Mouse (Mus musculus) G1E-ER4 (cell line): ENCODE measurements around the gene Itgb3. TPM values are rescaled to one million over a fixed set of nuclear protein-coding genes. Genes with fewer than 3 reads are reported as not detected.

Source experiments
- GATA1 ChIP-seq: IDR thresholded peaks from one replicate; pipeline ENCODE4 v1.8.0; 2012; ENCODE audit warnings: low read length, inconsistent platforms
- polyA plus RNA-seq: library from polyadenylated mRNA; stranded (reverse); fragments of >175 nt; gene quantifications from 2 replicates; pipeline ENCODE4 v1.2.3, GENCODE M21; 2012

Itgb3 gene
- polyA plus RNA-seq, 1 experiment = 0.39 TPM

DNA sequence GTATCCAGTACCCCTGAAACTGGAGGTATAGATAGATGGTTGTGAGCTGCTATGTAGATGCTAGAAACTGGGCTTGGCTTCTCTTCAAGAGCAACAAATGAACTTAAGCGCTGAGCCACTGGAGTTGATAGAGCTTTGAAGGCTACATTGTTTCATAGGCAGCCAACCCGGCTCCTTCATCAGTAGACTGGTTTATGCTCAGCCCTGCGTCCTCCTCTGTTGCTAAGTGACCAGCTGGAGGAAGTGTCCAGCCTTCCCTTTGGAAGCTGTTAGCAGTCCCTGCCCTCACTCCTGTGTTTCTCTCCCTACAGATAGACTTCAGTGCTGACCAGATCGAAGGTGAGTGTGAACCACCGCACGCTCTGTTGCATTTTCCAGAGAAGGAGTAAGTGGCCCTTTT lies 27.7 kb upstream of the Itgb3 start:
- no peak for TF ChIP-seq GATA1

DNA sequence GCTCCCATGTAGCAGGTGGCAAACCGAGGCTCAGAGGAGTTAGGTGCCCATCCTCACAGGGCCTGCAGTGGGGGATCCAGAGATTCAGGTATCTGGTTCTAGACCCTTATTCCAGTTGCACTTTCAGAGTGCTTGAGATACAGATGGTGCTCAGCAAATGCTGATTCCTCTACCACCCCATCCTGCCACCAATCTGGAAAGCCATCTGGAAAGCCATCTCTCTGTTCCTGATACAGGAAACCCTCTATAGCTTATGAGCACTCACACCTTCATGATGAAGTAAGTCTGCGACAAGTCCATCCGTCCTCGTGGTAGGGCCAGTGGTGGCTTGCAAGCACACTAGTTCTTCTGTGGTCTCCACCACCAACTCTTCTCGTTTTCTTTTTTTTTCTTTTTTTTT lies 27.2 kb upstream of the Itgb3 start:
- no peak for TF ChIP-seq GATA1

GRCm38 (mm10) chr11:104581446-104582307 lies 26.1 kb upstream of the Itgb3 start:
- TF ChIP-seq GATA1 = no peak

GRCm38 (mm10) chr11:104582308-104582606 lies 25.5 kb upstream of the Itgb3 start:
- TF ChIP-seq GATA1 = no peak

- TF ChIP-seq GATA1 = no peak
These were observed 25.0 kb upstream of the Itgb3 start for GRCm38 (mm10) chr11:104582630-104583364.

DNA sequence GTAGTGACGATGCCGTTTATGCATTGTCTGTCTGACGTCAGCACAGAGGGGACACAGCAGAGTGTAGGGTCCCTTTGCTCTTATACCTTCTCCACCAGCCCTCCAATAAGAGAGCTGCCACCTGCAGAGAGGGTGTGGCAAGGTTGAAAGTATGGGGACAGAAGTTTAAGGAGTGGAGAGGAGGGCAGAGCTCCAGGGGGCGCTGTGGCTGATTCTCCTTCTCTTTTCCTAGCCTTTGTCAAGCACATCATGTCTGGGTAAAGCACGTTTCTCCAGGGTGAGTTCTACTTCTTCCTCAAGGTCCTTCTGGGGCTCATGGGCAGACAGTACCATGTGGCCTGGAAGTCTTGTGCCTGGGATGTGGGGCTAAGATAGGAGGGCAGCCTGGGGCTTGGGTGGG lies 22.3 kb upstream of the Itgb3 start:
- TF ChIP-seq GATA1 = no peak

GRCm38 (mm10) chr11:104587904-104588303 lies 19.9 kb upstream of the Itgb3 start:
- no peak for TF ChIP-seq GATA1

DNA sequence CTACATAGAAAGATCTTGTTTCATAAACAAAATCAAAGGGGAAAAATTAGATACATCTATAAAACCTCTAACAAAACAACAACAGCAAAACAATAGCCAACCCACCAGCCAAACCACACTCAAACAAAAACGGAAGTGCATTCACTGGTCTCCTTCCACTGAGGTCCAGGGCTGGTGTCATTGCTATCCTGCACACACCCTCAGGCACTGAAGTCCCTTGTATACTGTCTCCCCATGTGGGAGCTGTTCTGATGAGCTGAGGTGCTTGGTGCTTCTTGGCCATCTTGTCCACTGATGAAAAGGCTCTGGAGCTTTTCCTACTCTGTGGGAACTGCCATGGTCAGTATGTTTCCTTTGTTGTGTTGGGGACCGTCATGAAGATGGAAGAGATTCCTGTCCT lies 19.3 kb upstream of the Itgb3 start:
- TF ChIP-seq GATA1 = no peak

GRCm38 (mm10) chr11:104589570-104589969 lies 18.2 kb upstream of the Itgb3 start:
- TF ChIP-seq GATA1 = no peak

DNA sequence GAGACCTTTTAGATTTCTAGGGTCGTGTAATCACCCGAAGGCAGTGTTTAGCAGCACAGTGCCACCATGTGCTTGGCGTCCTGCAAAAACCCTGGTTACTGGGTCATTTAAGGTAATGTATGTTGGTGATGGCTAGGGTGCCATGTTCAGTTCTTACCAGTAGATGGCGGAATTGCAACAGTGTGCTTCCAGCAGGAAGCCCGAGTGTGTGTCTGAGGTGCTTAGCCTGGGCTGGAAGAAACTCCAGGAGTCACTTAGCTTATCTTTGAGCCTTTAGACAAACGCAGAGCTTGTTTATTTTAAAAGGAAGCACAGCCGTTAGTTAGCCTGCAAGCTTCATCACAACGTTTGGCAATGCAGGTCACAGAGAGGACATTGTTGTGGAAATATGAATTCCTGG lies 17.7 kb upstream of the Itgb3 start:
- TF ChIP-seq GATA1 = no peak

- TF ChIP-seq GATA1 = no peak
These were observed 15.5 kb upstream of the Itgb3 start for GRCm38 (mm10) chr11:104592066-104592835.

GRCm38 (mm10) chr11:104596365-104596764 lies 11.4 kb upstream of the Itgb3 start:
- no peak for TF ChIP-seq GATA1

GRCm38 (mm10) chr11:104599265-104599945 lies 8.4 kb upstream of the Itgb3 start:
- no peak for TF ChIP-seq GATA1

DNA sequence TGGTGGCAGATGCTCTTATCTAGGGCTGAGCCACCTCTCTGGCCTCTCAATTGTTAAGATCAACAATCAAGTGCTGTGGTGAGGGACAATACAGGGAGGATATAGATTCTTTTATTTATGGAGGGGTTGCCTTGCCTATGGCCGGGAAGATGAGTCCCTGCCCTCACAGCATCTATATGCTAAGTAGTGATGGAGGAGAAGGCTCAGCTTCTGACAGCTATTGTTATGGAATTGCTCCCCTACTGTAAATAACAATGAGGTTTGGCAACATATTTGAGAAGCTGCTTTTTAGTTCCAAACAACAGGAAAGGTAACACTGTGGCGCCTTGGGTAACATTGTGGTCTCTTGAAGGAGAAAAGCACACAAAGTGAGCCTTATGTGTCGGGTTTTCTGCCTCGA lies 7.1 kb upstream of the Itgb3 start:
- TF ChIP-seq GATA1 = no peak

DNA sequence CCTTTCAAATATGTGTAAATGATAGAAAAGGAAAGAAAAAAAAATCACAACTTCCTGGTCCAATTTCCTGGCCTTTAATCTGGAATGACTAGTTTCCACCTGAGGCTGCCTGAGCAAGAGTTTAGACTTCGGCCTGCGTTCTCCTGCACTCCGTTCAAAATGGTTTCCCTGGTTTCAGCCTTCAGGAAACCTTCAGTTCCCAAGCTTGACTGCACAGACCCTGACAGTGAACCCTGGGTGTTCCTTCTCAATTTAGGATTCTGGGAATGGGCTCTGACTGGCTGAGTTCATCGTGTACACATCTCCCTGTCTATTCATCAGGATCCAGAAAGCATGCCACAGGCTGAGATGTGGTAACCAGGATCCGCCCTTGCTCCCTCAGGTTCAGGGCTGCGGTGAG lies 3.6 kb upstream of the Itgb3 start:
- TF ChIP-seq GATA1 = no peak

- no peak for TF ChIP-seq GATA1
These were observed 585 bp downstream of the Itgb3 start for GRCm38 (mm10) chr11:104608249-104608920.
